Mouse (Mus musculus): ENCODE data around the gene Sae1. TPM values are rescaled to one million over a fixed set of nuclear protein-coding genes. Genes with fewer than 3 reads are reported as not detected.

Gene Sae1
- total RNA-seq, 2 experiments from 2014 or later: 49.1 to 278 TPM

- ATAC-seq (ENCODE audit: poor library complexity, severe bottlenecking): peak; percentile 11
Observed at GRCm38 (mm10) chr7:16285450-16286025, 102.1 kb downstream of the Sae1 start.

DNA sequence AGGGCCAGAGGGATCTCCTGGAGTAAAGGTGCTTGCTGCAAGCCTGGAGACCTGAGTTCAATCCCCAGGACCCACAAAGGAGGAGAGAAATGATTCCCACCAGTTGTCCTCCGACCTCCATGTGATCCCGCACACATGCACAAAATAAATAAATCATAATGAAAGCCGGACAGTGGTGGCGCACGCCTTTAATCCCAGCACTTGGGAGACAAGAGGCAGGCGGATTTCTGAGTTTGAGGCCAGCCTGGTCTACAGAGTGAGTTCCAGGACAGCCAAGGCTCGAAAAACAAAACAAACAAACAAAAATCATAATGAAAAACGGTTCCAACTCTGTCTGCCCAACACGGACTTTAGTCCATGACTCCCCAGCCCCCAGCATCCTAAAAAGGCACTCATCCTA, 102.7 kb downstream of the Sae1 start:
- ATAC-seq (ENCODE audit: poor library complexity, severe bottlenecking): no peak

DNA sequence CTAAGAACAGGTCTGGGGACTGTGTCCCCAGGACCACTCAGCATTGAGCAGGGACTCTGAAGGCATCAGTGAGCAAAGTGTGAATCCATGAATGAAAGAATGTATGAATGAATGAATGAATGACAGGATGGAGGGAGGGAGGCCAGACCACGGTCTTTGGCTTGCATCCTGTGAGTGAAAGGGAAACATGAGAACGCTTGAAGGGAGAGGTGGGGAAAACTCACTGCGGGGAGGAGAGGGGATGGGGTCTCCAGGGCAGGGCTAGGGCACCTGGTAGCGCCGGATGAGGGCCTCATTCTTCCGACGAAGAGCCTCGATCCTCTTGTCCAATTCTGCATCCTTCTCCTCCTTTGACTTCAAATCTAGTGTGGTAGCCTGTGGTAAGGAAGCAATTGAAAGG, 103.6 kb downstream of the Sae1 start:
- no peak for ATAC-seq (ENCODE audit: poor library complexity, severe bottlenecking)

GRCm38 (mm10) chr7:16282334-16282733, 105.3 kb downstream of the Sae1 start:
- no peak for ATAC-seq (ENCODE audit: poor library complexity, severe bottlenecking)

GRCm38 (mm10) chr7:16280721-16281120, 106.9 kb downstream of the Sae1 start:
- no peak for ATAC-seq (ENCODE audit: poor library complexity, severe bottlenecking)

DNA sequence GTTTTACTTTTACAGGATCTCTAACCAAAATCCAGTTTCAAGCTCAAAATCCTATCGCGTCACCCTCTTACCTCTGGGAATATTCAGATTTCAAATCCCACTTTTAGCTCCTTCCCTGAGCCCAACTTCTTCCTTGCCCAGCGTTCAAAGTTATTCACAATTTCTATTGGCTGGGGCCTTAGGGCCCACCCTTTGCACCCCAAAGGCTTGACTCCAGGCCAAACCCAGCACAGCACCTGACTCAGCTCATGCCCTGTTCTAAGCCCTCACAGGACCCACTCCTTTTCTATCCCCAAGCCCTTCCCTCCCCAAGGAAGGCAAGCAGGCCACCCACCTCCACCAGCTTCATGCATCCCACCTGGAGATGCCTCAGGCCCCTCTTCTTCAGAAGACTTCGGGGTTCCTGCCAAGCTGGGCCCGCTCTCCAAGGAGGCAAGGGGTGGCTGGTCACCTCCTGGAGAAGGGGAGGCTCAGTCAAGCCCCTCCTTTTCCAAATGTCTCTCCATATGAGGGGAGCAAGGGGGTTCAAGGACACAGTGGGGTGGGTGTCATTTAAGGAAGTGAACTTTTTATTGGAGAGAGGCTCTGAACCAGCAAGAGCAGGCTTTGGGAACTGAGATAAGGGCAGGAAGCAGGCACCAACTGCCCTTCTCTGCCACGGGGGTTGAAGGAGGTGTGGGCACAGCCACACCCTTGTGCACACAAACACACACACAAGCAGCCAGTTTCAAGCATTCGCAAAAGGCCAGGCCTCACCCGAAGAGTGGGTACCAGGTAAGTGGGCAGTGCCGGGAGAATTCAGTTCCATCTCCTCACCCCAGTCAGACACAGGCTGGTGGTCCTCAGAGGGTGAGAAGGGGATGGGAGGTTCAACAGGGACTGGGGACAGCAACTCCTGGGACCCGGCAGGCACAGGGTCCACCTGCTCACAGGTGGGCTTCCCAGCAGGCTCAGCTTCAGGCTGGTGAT, 112.4 kb downstream of the Sae1 start:
- ATAC-seq (ENCODE audit: poor library complexity, severe bottlenecking): no peak

DNA sequence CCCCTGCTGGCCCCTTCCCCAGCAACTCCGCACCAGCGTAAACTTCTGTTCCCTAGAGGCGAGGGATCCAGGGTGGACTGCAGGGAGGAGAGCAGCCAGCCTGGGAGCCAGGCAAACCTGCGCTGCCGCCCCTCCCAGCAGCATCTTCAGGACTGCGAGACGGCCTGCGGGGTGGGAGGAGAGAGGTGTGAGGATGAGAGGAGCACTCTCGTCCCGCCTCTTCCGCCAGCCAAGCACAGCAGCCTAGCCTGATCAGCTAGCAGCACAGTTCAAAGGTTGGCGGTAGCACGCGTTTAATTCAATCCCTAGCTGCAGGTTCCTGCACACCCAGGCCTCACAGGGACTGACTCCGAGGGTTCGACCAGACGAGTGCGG, 113.9 kb downstream of the Sae1 start:
- ATAC-seq (ENCODE audit: poor library complexity, severe bottlenecking): peak; percentile 66

GRCm38 (mm10) chr7:16273081-16273765, 114.4 kb downstream of the Sae1 start, which contains the start of gene Inafm1:
TSS of gene Inafm1 (minus strand) at chr7:16273617.
- ATAC-seq (ENCODE audit: poor library complexity, severe bottlenecking): peak; percentile 78

DNA sequence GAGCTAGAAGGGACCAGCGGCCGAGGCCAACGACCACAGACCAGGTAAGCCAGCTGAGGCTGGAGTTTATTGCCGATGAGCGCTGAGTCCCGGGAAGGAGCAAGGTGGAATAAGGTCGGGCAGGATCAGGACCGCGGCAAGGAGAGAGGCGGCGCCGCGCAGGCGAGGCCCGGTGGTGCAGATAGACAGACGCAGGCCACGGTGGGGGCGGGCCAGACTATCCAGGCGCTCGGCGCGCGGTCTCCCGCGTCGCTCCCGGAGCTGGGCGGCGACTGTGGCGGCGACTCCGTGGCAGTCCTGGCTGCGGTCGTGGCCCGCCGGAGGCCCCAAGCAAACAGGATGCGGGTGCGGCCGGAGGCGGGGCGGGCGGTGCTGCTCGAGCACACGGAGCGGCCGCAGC, 114.9 kb downstream of the Sae1 start:
- ATAC-seq (ENCODE audit: poor library complexity, severe bottlenecking): peak; percentile 62

DNA sequence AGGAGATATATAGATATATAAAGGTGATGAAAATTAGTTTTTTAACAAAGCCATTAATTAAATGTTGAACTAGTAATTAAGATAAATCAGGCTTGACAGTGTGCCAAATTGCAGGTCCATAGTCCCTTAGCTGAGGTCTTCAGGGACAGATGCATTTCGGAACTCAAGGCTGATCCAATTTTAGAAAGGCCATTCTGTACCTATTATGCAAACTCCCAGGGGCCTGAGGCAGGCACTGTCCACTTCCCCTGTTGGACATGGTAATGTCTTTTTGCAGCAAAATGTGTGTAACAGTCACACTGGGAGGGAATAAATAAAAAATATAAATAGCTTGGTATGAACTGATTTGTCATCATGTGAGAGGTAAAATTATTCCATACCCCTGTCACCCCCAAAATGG, 116.5 kb downstream of the Sae1 start:
- no peak for ATAC-seq (ENCODE audit: poor library complexity, severe bottlenecking)

Other genes with a start within 250 kb of the Sae1 start
- 0.89 and 1.9 TPM in 2 replicates for gene Meis3, start 212.7 kb downstream of the Sae1 start, total RNA-seq (2015)
- not detected in 2 replicates for gene Meis3, start 212.7 kb downstream of the Sae1 start, total RNA-seq (2017)
- gene Dhx34, start 165.8 kb downstream of the Sae1 start, total RNA-seq (2015): 8.5 and 9.5 TPM in 2 replicates
- gene Dhx34, start 165.8 kb downstream of the Sae1 start, total RNA-seq (2017): 7.5 and 8.3 TPM in 2 replicates
- 5.7 and 7.4 TPM in 2 replicates for gene C5ar2, start 143.7 kb downstream of the Sae1 start, total RNA-seq (2015)
- 6.9 and 10.7 TPM in 2 replicates for gene C5ar2, start 143.7 kb downstream of the Sae1 start, total RNA-seq (2017)
- 49.8 TPM in 2 replicates for gene C5ar1, start 128.3 kb downstream of the Sae1 start, total RNA-seq (2015)
- gene C5ar1, start 128.3 kb downstream of the Sae1 start, total RNA-seq (2017): 13.6 and 22.2 TPM in 2 replicates
- gene Inafm1, start 114.2 kb downstream of the Sae1 start, total RNA-seq (2015): 7.3 and 8.7 TPM in 2 replicates
- 3.7 and 5.4 TPM in 2 replicates for gene Inafm1, start 114.2 kb downstream of the Sae1 start, total RNA-seq (2017)
- 26.0 and 30.3 TPM in 2 replicates for gene Ccdc9, start 101.0 kb downstream of the Sae1 start, total RNA-seq (2015)
- 117 and 121 TPM in 2 replicates for gene Ccdc9, start 101.0 kb downstream of the Sae1 start, total RNA-seq (2017)
- 1.5 and 3.3 TPM in 2 replicates for gene Bbc3, start 79.4 kb downstream of the Sae1 start, total RNA-seq (2015)
- 1.1 and 3.0 TPM in 2 replicates for gene Bbc3, start 79.4 kb downstream of the Sae1 start, total RNA-seq (2017)
- 25.3 and 28.0 TPM in 2 replicates for gene Zc3h4, start 13.1 kb upstream of the Sae1 start, total RNA-seq (2015)
- 20.6 and 34.0 TPM in 2 replicates for gene Zc3h4, start 13.1 kb upstream of the Sae1 start, total RNA-seq (2017)
- 24.2 and 33.1 TPM in 2 replicates for gene Tmem160, start 65.0 kb upstream of the Sae1 start, total RNA-seq (2015)
- gene Tmem160, start 65.0 kb upstream of the Sae1 start, total RNA-seq (2017): 10.7 and 12.8 TPM in 2 replicates
- gene Npas1, start 89.9 kb upstream of the Sae1 start, total RNA-seq (2015): not detected in 2 replicates
- gene Npas1, start 89.9 kb upstream of the Sae1 start, total RNA-seq (2017): not detected in 2 replicates
- 3.9 and 4.1 TPM in 2 replicates for gene Arhgap35, start 227.2 kb upstream of the Sae1 start, total RNA-seq (2015)
- gene Arhgap35, start 227.2 kb upstream of the Sae1 start, total RNA-seq (2017): 2.6 and 4.1 TPM in 2 replicates